Mouse (Mus musculus) gastrocnemius, postnatal 4 days (tissue): ENCODE data around the gene Cnot6. TPM values are rescaled to one million over a fixed set of nuclear protein-coding genes. Genes with fewer than 3 reads are reported as not detected.

Source experiments
- total RNA-seq, 2 experiments: library from RNA; stranded (reverse); gene quantifications; 2 replicates each; pipeline ENCODE4 v1.2.3; 2021

The Cnot6 gene
- total RNA-seq, 2 experiments from 2014 or later: 58.3 to 63.2 TPM

Other genes with a start within 250 kb of the Cnot6 start
- gene Olfr1386, start 247.7 kb downstream of the Cnot6 start, total RNA-seq: not detected
- gene Olfr1385, start 223.7 kb downstream of the Cnot6 start, total RNA-seq: not detected
- gene Olfr1384, start 206.0 kb downstream of the Cnot6 start, total RNA-seq: not detected
- gene Olfr1383, start 193.1 kb downstream of the Cnot6 start, total RNA-seq: not detected
- gene Olfr1382, start 184.5 kb downstream of the Cnot6 start, total RNA-seq: not detected
- not detected for gene Olfr1381, start 169.3 kb downstream of the Cnot6 start, total RNA-seq
- not detected for gene Olfr1380, start 155.8 kb downstream of the Cnot6 start, total RNA-seq
- gene Flt4, start 103.5 kb downstream of the Cnot6 start, total RNA-seq: 1 to 10 TPM; 7.3 to 7.5 TPM
- under 1 TPM in 1 of 2 experiments, not detected in 1; 0.62 TPM for gene Scgb3a1, start 49.1 kb downstream of the Cnot6 start, total RNA-seq
- gene Gfpt2, start 81.5 kb upstream of the Cnot6 start, total RNA-seq: 10 to 100 TPM; 14.5 to 18.0 TPM
- 10 to 100 TPM; 44.6 to 50.8 TPM for gene Mapk9, start 134.0 kb upstream of the Cnot6 start, total RNA-seq
- gene Rasgef1c, start 189.1 kb upstream of the Cnot6 start, total RNA-seq: 1 to 10 TPM; 2.3 TPM